Mouse (Mus musculus) urinary bladder, adult 2 months (tissue): ENCODE data around the gene Cpne5. TPM values are rescaled to one million over a fixed set of nuclear protein-coding genes. Genes with fewer than 3 reads are reported as not detected.

Source experiments
- DNase-seq: peaks from one replicate; pipeline ENCODE4 v3.0.0; 2022; ENCODE audit warnings: low spot score
- polyA plus RNA-seq: library from polyadenylated mRNA; depleted of rRNA; stranded (reverse); fragments of >200 nt; gene quantifications from 2 replicates; pipeline ENCODE4 v1.2.3, GENCODE M21; 2012

Cpne5 gene
- polyA plus RNA-seq, 1 experiment: 0.56 TPM

GRCm38 (mm10) chr17:29210037-29210436 is 27.9 kb downstream of the Cpne5 start:
- no peak for DNase-seq

DNA sequence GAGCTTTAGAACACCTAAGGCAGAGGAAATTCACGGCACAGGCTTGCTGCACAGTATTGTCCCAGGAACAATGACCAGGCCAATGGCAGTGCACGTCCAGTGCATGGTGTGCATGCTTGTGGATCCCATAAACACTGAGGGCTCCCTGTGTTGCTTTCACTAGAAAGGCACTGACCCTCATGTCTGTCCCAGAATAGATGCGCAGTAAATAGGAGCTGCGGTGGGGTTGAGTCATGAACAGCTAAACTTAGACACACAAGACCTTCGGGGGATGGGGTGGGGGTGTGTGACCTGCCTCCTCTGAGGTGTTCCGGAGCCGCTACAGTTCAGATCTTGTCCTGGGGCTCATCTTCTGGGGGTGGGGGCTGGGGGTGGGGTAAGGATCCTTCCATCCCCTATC is 31.9 kb downstream of the Cpne5 start:
- no peak for DNase-seq

- no peak for DNase-seq
Measured at GRCm38 (mm10) chr17:29202604-29203003, 35.4 kb downstream of the Cpne5 start.

GRCm38 (mm10) chr17:29199821-29200220 is 38.1 kb downstream of the Cpne5 start:
- DNase-seq: no peak

DNA sequence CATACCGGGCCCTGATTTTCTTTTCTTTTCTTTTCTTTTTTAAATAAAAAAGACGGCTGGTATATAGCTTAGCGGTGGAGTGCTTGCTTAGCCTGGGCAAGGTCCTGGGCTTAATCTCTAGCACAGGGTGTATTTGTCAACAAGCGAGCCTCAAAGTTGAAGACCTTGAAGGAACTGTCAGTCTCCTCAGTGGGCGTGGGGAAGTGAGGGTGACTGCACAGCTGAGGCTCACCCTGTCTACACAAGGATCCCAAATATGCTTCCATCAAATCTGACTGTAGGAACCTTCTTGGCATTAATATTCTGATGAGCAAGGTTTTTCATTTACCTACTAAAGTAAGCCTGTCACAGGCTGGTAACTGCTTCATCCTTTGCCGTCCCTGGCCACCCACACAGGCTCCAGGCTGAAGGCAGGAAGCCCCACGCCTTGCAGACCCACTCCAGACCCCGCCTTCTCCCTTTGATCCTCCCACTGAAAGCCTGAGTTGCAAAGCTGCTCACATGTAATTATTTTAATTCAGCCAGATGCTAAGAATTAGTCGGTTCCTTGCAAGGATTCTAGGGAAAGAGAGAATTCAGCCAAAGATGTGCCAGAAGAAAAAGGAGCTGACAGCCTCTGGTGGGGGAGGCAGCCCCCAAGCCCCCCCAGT is 38.7 kb downstream of the Cpne5 start:
- no peak for DNase-seq

GRCm38 (mm10) chr17:29195579-29195978 is 42.4 kb downstream of the Cpne5 start:
- no peak for DNase-seq

DNA sequence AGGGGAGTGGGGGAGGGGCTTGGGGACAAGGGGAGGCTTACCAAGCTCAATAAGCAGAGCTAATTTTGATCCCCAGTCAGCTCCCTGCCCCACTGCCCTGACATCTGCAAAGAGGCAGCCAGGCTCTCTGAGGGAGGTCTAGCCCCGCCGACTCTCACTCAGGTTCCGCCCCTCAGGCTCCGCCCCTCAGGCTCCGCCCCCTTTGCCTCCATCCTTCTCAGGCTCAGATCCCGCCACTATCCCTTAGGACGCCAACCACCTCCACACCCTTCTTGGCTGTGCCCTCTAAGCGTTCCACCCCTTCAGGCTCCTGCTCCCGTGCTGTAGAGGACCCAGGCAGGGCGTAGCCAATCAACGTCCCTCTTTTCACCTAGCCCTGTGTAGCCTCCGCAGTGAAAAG is 49.0 kb downstream of the Cpne5 start:
- no peak for DNase-seq

DNA sequence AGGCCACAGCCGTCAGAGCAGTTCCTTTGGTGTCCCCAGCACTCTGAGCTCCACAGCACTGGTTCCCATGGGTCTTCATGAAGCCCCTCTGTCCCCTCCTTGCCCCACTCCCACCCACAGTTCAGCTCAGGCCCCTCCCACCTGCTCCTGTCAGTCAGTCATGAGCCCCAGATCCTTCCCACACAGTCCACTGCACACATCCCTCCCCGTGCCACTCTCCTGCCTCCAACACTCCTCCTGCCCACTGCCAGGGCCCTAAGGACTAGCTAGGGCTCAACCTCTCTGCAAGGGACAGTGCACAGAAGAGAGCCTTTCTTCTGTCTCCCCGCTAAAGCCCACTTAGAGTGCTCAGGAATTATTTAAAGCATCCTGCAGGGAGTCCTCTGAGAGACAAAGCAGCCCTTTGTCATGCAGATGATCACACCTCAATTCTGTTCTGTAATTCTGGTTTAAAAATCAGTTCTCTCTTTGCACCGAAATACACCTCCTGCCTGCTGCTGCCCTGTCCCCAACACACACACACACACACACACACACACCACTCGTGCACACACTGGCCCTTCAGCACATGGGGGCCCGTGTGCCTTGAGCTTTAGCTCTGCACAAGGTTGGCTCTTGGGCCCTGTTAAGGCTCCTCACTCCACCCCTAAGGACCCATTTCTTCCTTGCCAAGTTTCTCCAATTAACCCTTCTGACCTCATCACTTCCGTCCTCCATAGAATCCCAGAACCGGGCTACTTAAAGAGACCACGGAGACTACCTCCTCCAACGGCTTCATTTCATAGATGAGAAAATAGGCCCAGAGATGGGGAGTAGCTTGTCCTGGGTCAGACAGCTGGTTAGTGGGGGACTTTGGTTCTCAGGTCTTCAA is 50.7 kb downstream of the Cpne5 start:
- DNase-seq: no peak

DNA sequence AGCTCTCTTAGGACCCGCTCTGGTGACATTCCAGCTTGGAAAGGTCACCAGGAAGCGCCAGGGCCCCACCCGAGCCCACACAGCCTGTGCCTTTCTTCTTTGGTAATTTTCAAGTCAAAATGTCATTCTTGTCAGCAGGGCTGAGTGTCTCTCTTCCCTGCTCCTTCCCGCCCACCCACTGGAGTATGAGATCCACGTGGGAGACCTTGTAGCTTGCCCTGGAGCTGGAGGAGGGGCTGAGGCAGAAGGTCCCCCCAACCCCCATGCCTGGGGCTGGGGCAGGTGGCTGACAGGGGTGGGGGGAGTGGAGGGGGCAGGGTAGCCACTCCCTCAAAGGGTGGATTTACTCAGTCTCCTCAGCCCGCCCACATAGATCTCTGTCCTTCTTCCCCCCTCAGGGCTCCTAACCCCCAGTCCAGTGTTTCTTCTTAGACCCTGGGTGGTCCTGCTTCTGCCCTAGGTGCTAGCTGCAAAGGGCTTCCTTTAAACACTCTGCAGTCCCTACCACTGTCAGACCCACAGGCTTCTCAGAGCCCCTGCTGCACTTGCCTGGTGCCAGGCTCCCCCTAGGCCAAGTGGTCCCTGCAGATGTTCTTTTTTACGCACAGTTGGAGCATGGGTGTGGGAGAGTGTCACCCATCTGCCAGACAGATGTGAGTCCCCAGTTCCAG is 52.5 kb downstream of the Cpne5 start:
- no peak for DNase-seq

- DNase-seq: no peak
Measured at GRCm38 (mm10) chr17:29183162-29183561, 54.8 kb downstream of the Cpne5 start.

DNA sequence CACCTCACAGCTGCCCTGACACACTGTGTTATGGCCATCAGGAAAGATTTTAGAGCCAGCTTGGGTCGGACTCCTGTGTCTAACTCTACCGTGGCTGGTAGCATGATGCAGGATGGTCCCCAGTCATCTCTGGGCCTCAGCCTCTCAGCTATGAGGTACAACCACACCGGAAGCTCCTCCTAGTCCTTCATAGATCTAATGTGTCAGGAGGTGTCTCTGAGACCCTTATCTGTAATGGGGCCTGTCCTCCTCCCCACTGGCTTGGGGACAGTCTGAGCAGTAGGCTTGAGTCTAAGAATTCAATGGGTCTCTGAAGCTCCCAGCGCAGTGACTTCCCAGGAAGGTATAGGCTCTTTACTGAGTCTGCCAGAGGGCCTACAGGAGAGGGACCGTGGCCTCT is 56.2 kb downstream of the Cpne5 start:
- DNase-seq: no peak

DNA sequence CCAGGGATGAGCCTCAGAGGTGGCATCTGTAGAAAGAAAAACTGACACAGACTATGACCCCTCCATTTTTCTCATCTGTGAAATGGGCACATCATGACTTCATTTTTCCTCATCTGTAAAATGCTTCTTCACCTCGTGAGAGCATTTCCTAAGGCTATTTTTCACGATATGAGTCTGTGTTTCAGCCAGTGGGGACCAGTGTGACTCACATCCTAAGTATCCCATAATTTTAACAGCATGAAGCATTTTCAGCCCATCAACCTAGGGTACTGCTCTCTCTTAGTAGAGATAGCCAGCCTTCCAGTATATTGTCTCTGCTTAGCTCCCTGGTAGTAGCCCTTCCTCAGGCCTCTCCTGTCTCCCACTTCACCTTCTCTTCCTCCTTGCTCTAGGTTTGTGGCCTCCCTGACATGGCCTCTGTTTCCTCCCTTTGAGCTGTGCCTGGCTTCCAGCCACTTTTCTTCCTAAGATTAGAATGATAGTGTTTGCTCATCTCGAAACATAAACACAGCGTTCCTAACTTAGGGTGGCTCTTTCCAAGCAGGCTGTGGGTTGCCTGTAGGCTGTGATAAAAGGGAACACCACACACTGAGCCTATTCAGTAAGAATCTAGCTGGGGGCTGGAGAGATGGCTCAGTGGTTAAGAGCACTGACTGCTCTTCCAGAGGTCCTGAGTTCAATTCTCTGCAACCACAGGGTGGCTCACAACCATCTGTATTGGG is 57.4 kb downstream of the Cpne5 start:
- DNase-seq: no peak

DNA sequence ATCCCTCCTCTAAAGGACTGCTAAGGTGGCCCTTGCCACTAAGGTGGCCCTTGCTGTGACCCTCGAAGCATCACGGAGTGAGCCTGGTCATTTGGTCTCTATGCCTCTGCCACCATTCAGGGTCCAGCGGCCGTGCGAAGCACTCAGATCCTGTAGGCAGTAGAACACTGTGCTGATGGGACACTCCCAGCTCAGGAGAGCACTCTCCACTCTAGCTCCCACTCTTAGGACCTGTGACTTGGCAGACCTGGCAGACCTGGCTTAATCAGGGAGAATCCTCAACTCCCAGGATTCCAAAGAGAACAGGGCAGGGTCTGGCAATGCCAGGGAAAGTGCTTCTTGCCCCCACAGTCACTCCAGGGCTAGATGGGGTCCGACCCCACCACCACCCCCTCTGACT is 58.0 kb downstream of the Cpne5 start:
- DNase-seq: no peak

- DNase-seq: no peak
Measured at GRCm38 (mm10) chr17:29178503-29179059, 59.4 kb downstream of the Cpne5 start.

GRCm38 (mm10) chr17:29176391-29177267 is 61.3 kb downstream of the Cpne5 start:
- peak; percentile 42 for DNase-seq

GRCm38 (mm10) chr17:29175693-29176092 is 62.3 kb downstream of the Cpne5 start:
- DNase-seq: no peak

DNA sequence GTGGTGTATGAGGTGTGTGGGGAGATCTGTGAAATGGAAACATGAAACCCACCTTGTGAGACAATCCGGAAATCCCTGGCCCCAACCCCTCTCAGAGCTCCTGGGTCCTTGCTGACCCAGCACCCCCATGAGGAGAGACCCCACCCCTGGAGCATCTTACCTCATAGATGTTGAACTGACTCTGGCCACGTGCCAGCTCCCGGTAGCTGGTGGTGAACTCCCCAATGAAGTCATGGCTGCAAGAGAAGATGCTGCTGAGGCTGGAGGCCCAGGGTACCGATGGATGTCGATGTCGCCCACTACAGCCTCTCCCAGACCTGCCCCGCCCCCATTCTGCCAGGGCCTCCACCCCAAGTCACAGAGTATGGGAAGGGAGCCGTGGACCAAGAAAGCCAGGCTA is 64.8 kb downstream of the Cpne5 start:
- no peak for DNase-seq

- DNase-seq: no peak
Measured at GRCm38 (mm10) chr17:29172062-29172461, 65.9 kb downstream of the Cpne5 start.

DNA sequence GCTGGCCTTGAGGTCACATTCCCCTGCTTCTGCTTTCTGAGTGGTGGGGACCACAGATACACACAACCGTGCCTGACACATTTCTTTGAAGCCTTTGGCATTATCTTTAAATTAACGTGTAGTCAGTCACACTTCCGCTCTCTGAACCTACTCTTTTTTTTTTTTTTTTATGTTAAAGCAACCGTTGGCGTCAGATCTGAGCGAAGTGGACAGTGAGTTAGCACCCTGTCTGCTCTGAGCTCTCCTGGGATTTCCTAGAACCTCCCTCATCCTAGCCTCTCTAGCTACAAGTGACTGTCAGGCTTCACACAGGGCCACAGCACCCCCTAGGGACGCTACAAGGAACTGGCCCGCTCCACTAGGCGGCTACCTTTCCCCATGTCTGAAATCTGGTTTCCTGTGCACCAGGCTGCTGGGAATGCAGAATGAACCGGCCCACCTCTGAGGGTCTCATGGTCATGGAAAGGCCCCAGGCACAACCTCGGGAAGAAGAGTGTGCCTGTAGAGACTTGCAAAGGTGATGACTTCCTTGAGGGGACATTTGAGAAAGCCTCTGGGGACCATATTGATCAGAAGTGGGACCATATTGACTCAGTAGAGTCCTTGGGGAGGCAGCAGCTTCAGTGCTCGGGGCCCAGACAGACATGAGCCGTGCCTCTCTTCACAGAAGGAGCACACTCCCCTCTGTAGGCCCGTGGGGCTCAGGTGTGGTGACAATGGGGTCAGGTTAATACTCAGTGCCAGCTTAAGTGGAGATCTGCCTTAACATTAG is 66.8 kb downstream of the Cpne5 start:
- DNase-seq: peak; percentile 68

DNA sequence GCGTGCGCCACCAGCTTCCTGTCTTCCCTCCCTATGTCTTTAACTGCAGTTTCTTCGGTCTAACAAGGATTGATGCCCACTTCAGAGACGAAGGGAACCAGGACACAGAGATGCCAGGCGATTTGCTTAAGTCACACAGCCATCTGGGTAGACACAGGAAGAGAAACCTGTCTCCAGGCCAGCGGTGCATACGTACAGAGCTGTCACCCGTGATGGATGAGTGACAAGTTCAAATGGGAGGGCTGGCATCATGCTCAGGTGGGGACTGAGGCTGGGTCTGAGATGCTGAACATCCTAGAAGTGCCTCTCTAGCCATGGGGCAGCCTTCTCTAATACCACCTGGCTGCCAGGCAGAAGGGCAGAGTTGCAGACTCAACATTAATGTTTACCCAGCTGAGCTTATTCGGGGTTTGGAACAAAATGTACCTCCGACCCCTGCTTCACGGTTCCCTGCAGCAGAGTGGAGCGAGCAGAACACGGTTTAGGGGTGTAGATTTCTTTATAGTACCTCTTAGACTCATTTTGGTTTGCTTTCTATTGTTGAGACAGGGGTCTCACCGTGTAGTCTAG is 67.5 kb downstream of the Cpne5 start:
- peak; percentile 19 for DNase-seq
